8 mouse cellular contexts compared by ENCODE assay signal in genomic region chr1:86492095-86493070, GRCm38 (mm10). TPM values are rescaled to one million over a fixed set of nuclear protein-coding genes. Genes with fewer than 3 reads are reported as not detected.
DNase-seq lines count a peak whose midpoint lies in the region; ATAC-seq and TF ChIP-seq lines count a peak whose summit lies in the region.

No protein-coding gene starts in this region.

- no peak overlapping the region for H3K4me3 ChIP-seq in ES-Bruce4 (ENCODE audit: low read depth, low read length)
- no peak overlapping the region for H3K4me3 ChIP-seq in limb, embryonic 15.5 days
- H3K4me3 ChIP-seq in midbrain, embryonic 15.5 days: no peak overlapping the region

- H3K36me3 ChIP-seq in ES-Bruce4 (ENCODE audit: control insufficient read depth, insufficient read depth, low read length, poor library complexity, severe bottlenecking): no peaks in the 10 kb centered on the region
- H3K36me3 ChIP-seq in limb, embryonic 15.5 days: no peaks in the 10 kb centered on the region
- no peaks in the 10 kb centered on the region for H3K36me3 ChIP-seq in midbrain, embryonic 15.5 days (replicated peaks)

- WGBS in limb, embryonic 15.5 days: 71% methylated on average over 9 of the region's 9 CpGs
- WGBS in midbrain, embryonic 15.5 days: 72% methylated on average over 9 of the region's 9 CpGs

- peak; percentile 70 for DNase-seq in R1 (ENCODE audit: low read depth, low spot score)
- DNase-seq in heart, postnatal 4 days: peak; percentile 30
- DNase-seq in retina, embryonic 14.5 days (ENCODE audit: low spot score): no peak
- no peak for DNase-seq in gastrocnemius, adult 8-10 months (ENCODE audit: low spot score in 2 of 2)
- DNase-seq in urinary bladder, adult 2 months (ENCODE audit: low spot score): no peak

- no peak for TF ChIP-seq CTCF in ES-Bruce4 (IDR thresholded peaks at IDR 0.05; ENCODE audit: low read depth, low read length)

- no peak overlapping the region for H3K4me2 ChIP-seq in limb, embryonic 15.5 days
- H3K4me2 ChIP-seq in midbrain, embryonic 15.5 days: no peak overlapping the region

- no peak for ATAC-seq in limb, embryonic 15.5 days (ENCODE audit: insufficient number of reproducible peaks, low FRiP score, low TSS enrichment, low read depth)
- ATAC-seq in midbrain, embryonic 15.5 days (replicated peaks): no peak

- peaks cover 24% of the 10 kb centered on the region for H3K4me1 ChIP-seq in ES-Bruce4 (ENCODE audit: control insufficient read depth, insufficient read depth, low read length)
- H3K4me1 ChIP-seq in limb, embryonic 15.5 days: peaks cover 35% of the 10 kb centered on the region
- peaks cover 19% of the 10 kb centered on the region for H3K4me1 ChIP-seq in midbrain, embryonic 15.5 days

- no peaks in the 10 kb centered on the region for H3K27me3 ChIP-seq in ES-Bruce4 (ENCODE audit: control insufficient read depth, insufficient read depth, low read length, poor library complexity, severe bottlenecking)
- H3K27me3 ChIP-seq in limb, embryonic 15.5 days: no peaks in the 10 kb centered on the region
- H3K27me3 ChIP-seq in midbrain, embryonic 15.5 days (replicated peaks): no peaks in the 10 kb centered on the region

- TF ChIP-seq EP300 in ES-Bruce4 (IDR thresholded peaks at IDR 0.05; ENCODE audit: insufficient read depth, low read depth, low read length): peak; percentile 84

- peak overlapping the region; percentile 65 for H3K27ac ChIP-seq in ES-Bruce4 (ENCODE audit: insufficient read depth, low read length)
- H3K27ac ChIP-seq in limb, embryonic 15.5 days: peak overlapping the region; percentile 85
- peak overlapping the region; percentile 68 for H3K27ac ChIP-seq in midbrain, embryonic 15.5 days

- no peak overlapping the region for H3K9ac ChIP-seq in ES-Bruce4 (ENCODE audit: low read depth, poor library complexity, severe bottlenecking)
- H3K9ac ChIP-seq in limb, embryonic 15.5 days: no peak overlapping the region
- H3K9ac ChIP-seq in midbrain, embryonic 15.5 days: no peak overlapping the region

- no peaks in the 10 kb centered on the region for H3K9me3 ChIP-seq in ES-Bruce4 (replicated peaks; ENCODE audit: control insufficient read depth, insufficient read depth, low read length, poor library complexity, severe bottlenecking)
- H3K9me3 ChIP-seq in limb, embryonic 15.5 days: no peaks in the 10 kb centered on the region
- H3K9me3 ChIP-seq in midbrain, embryonic 15.5 days: no peaks in the 10 kb centered on the region

- no peak for TF ChIP-seq POLR2A in ES-Bruce4 (IDR thresholded peaks at IDR 0.05; ENCODE audit: insufficient read depth, low read length)

RNA-seq across cellular contexts. Expression of gene Ptma, which starts 34.1 kb away (rescaled TPM):
- polyA plus RNA-seq in ES-Bruce4 (2011; ENCODE audit: insufficient read depth, insufficient read length, low read depth, missing spikeins): 3,893 and 3,930 TPM in 2 replicates
- total RNA-seq in heart, postnatal 4 days (2021): 100 to 1,000 TPM; 724 to 726 TPM
- 1,783 and 2,088 TPM in 2 replicates for polyA plus RNA-seq in limb, embryonic 15.5 days (2015; fragmentation: Nextera tagmentation; extraction: Ambion mirVana)
- polyA plus RNA-seq in midbrain, embryonic 15.5 days (2015; fragmentation: Nextera tagmentation; extraction: Ambion mirVana): 1,373 and 1,532 TPM in 2 replicates
- total RNA-seq in gastrocnemius, adult 8-10 months (2022): 10 to 100 TPM; 50.9 to 76.9 (median 67.7) TPM
- 836 and 1,054 TPM in 2 replicates for polyA plus RNA-seq in urinary bladder, adult 2 months (2012; rRNA removed)

Comparison
In these comparisons a context has a peak if more than half of its experiments do, and no peak if none do; other contexts are left out.
1. DNase-seq: peak in R1 (single experiment) and heart, postnatal 4 days (single experiment); none in retina, embryonic 14.5 days (single experiment), gastrocnemius, adult 8-10 months (0 of 2) and urinary bladder, adult 2 months (single experiment).
2. Peak in every context shown above with its lines, with median percentiles within 50 percentile points of each other: H3K27ac ChIP-seq.